Mouse (Mus musculus) limb, embryonic 11.5 days (tissue): Measurements from ENCODE around the gene Rras2. TPM values are rescaled to one million over a fixed set of nuclear protein-coding genes. Genes with fewer than 3 reads are reported as not detected.

Source experiments
- ATAC-seq: fragments of 200-750 bp; cut with Nextera tagmentation; 2 replicates; pipeline ENCODE4 v1.8.0; 2017; ENCODE audit warnings: low read depth; ENCODE audit not compliant: insufficient number of reproducible peaks, low FRiP score, low TSS enrichment
- DNase-seq: peaks from one replicate; pipeline ENCODE4 v3.0.0-alpha.2; 2015; ENCODE audit warnings: low spot score
- H3K27ac ChIP-seq: fragments of 300-500 bp; sonication (generic); replicated peaks from 2 replicates; pipeline ENCODE4 v1.5.1; 2014; ENCODE audit warnings: low read depth, mild to moderate bottlenecking, low read length
- H3K27me3 ChIP-seq: fragments of 300-500 bp; sonication (generic); 2 replicates; pipeline ENCODE4 v1.6.1; 2014; ENCODE audit warnings: mild to moderate bottlenecking, low read length, mixed read lengths; ENCODE audit not compliant: control insufficient read depth, insufficient read depth
- H3K36me3 ChIP-seq: fragments of 300-500 bp; sonication (generic); 2 replicates; pipeline ENCODE4 v1.6.1; 2014; ENCODE audit warnings: mild to moderate bottlenecking, low read length, moderate library complexity, mixed read lengths; ENCODE audit not compliant: control insufficient read depth, insufficient read depth
- H3K4me1 ChIP-seq: fragments of 300-500 bp; sonication (generic); 2 replicates; pipeline ENCODE4 v1.6.1; 2014; ENCODE audit warnings: low read length, mixed read lengths; ENCODE audit not compliant: control insufficient read depth, insufficient read depth
- H3K4me2 ChIP-seq: fragments of 300-500 bp; sonication (generic); 2 replicates; pipeline ENCODE4 v1.6.1; 2014; ENCODE audit warnings: low read depth, mild to moderate bottlenecking, moderate library complexity; ENCODE audit not compliant: severe bottlenecking
- H3K4me3 ChIP-seq: fragments of 300-500 bp; sonication (generic); 2 replicates; pipeline ENCODE4 v1.5.1; 2014; ENCODE audit warnings: low read depth, low read length
- H3K9ac ChIP-seq: fragments of 300-500 bp; sonication (generic); 2 replicates; pipeline ENCODE4 v1.6.1; 2014; ENCODE audit warnings: mild to moderate bottlenecking, low read length
- H3K9me3 ChIP-seq: fragments of 300-500 bp; sonication (generic); 2 replicates; pipeline ENCODE4 v1.6.1; 2016; ENCODE audit warnings: low read length; ENCODE audit not compliant: control insufficient read depth
- WGBS: fragments of 180-500 bp; shearing (Covaris S2); extraction: QIAGEN DNeasy Blood & Tissue Kit; methylation state at CpG from one replicate; pipeline ENCODE4 v1.1.7; 2014; 5-methylcytosine and 5-hydroxymethylcytosine counted together
- polyA plus RNA-seq: library from polyadenylated mRNA; unstranded; fragments of >200 nt; fragmentation: Nextera tagmentation; extraction: Ambion mirVana; gene quantifications from 2 replicates; pipeline ENCODE4 v1.2.1, GENCODE M21; 2014

The Rras2 gene
- polyA plus RNA-seq: 27.0 and 29.8 TPM in 2 replicates

- Histone ChIP-seq H3K9me3 (no peaks in the 10 kb centered on the region), H3K9ac (peak within 1 kb of the TSS; percentile 89), H3K27ac (peak within 1 kb of the TSS; percentile 92), H3K4me3 (peak within 1 kb of the TSS; percentile 74), H3K4me1 (no peaks in the 10 kb centered on the region), H3K36me3 (no peaks in the 10 kb centered on the region), H3K27me3 (no peaks in the 10 kb centered on the region), H3K4me2 (peak within 1 kb of the TSS; percentile 79)
- under 1% methylated on average over 52 of the region's 55 CpGs for WGBS
- DNase-seq: peak; percentile 90
- peak; percentile 99 for ATAC-seq
These were observed at the start of gene Rras2 for GRCm38 (mm10) chr7:114117444-114117905. TSS of gene Rras2 (minus strand) at chr7:114117781.

GRCm38 (mm10) chr7:114162975-114163374 is 45.4 kb upstream of the Rras2 start:
- Histone ChIP-seq H3K36me3 (no peaks in the 10 kb centered on the region), H3K4me1 (no peaks in the 10 kb centered on the region), H3K9me3 (no peaks in the 10 kb centered on the region), H3K4me3 (no peak overlapping the region), H3K27ac (no peak overlapping the region), H3K27me3 (no peaks in the 10 kb centered on the region), H3K4me2 (no peak overlapping the region), H3K9ac (no peak overlapping the region)
- no peak for ATAC-seq
- DNase-seq: no peak
- WGBS: 94% methylated on average over 5 of the region's 5 CpGs

- DNase-seq (no peak), ATAC-seq (no peak)
- Histone ChIP-seq H3K27ac (no peak overlapping the region), H3K4me3 (no peak overlapping the region), H3K9ac (no peak overlapping the region), H3K9me3 (no peaks in the 10 kb centered on the region), H3K4me2 (no peak overlapping the region), H3K27me3 (no peaks in the 10 kb centered on the region), H3K4me1 (no peaks in the 10 kb centered on the region), H3K36me3 (no peaks in the 10 kb centered on the region)
- WGBS: 85% methylated on average over 8 of the region's 8 CpGs
These were observed 43.5 kb upstream of the Rras2 start for GRCm38 (mm10) chr7:114161101-114161500.

GRCm38 (mm10) chr7:114157716-114158278 is 40.2 kb upstream of the Rras2 start:
- H3K9ac ChIP-seq: no peak overlapping the region
- H3K4me2 ChIP-seq: no peak overlapping the region
- H3K4me1 ChIP-seq: no peaks in the 10 kb centered on the region
- H3K4me3 ChIP-seq: no peak overlapping the region
- ATAC-seq (no peak), DNase-seq (no peak)
- whole genome bisulfite sequencing: 69% methylated on average over 12 of the region's 12 CpGs
- H3K36me3 ChIP-seq: no peaks in the 10 kb centered on the region
- no peaks in the 10 kb centered on the region for H3K9me3 ChIP-seq
- H3K27me3 ChIP-seq: no peaks in the 10 kb centered on the region
- H3K27ac ChIP-seq: no peak overlapping the region

GRCm38 (mm10) chr7:114156364-114156763 is 38.8 kb upstream of the Rras2 start:
- ATAC-seq (no peak), DNase-seq (no peak)
- Histone ChIP-seq H3K9me3 (no peaks in the 10 kb centered on the region), H3K27ac (no peak overlapping the region), H3K4me1 (no peaks in the 10 kb centered on the region), H3K36me3 (no peaks in the 10 kb centered on the region), H3K9ac (no peak overlapping the region), H3K4me2 (no peak overlapping the region), H3K4me3 (no peak overlapping the region), H3K27me3 (no peaks in the 10 kb centered on the region)
- WGBS: 76% methylated on average over 4 of the region's 4 CpGs

GRCm38 (mm10) chr7:114155053-114155865 is 37.7 kb upstream of the Rras2 start:
- no peak overlapping the region for H3K27ac ChIP-seq
- no peaks in the 10 kb centered on the region for H3K4me1 ChIP-seq
- no peak for ATAC-seq
- H3K9ac ChIP-seq: no peak overlapping the region
- 39% methylated on average over 5 of the region's 5 CpGs for WGBS
- no peak overlapping the region for H3K4me3 ChIP-seq
- no peaks in the 10 kb centered on the region for H3K9me3 ChIP-seq
- no peak overlapping the region for H3K4me2 ChIP-seq
- H3K27me3 ChIP-seq: no peaks in the 10 kb centered on the region
- no peaks in the 10 kb centered on the region for H3K36me3 ChIP-seq
- no peak for DNase-seq

- ATAC-seq (no peak), DNase-seq (no peak)
- no peak overlapping the region for H3K27ac ChIP-seq
- no peak overlapping the region for H3K9ac ChIP-seq
- no peak overlapping the region for H3K4me3 ChIP-seq
- H3K9me3 ChIP-seq: no peaks in the 10 kb centered on the region; the same call in 1 of the 2 replicates
- H3K4me2 ChIP-seq: no peak overlapping the region
- no peaks in the 10 kb centered on the region for H3K4me1 ChIP-seq
- no peaks in the 10 kb centered on the region for H3K27me3 ChIP-seq
- WGBS: 88% methylated on average over 5 of the region's 5 CpGs
- H3K36me3 ChIP-seq: no peaks in the 10 kb centered on the region
These were observed 33.6 kb upstream of the Rras2 start for GRCm38 (mm10) chr7:114151036-114151780.

GRCm38 (mm10) chr7:114149564-114149963 is 32.0 kb upstream of the Rras2 start:
- H3K4me2 ChIP-seq: no peak overlapping the region
- H3K27ac ChIP-seq: no peak overlapping the region
- DNase-seq (no peak), ATAC-seq (no peak)
- H3K4me1 ChIP-seq: no peaks in the 10 kb centered on the region
- no peaks in the 10 kb centered on the region; the same call in 1 of the 2 replicates for H3K9me3 ChIP-seq
- no peak overlapping the region for H3K9ac ChIP-seq
- no peaks in the 10 kb centered on the region for H3K36me3 ChIP-seq
- H3K4me3 ChIP-seq: no peak overlapping the region
- WGBS: 86% methylated on average over 6 of the region's 6 CpGs
- H3K27me3 ChIP-seq: no peaks in the 10 kb centered on the region
